Mouse (Mus musculus): ENCODE measurements around the gene Srsx. TPM values are rescaled to one million over a fixed set of nuclear protein-coding genes. Genes with fewer than 3 reads are reported as not detected.

The Srsx gene
- not detected for polyA plus RNA-seq (2017; shearing (Covaris generic))

GRCm38 (mm10) chrX:123222381-123222780 lies at the start of gene Srsx:
Gene Srsx (minus strand): TSS chrX:123222481.

GRCm38 (mm10) chrX:123246807-123247206 lies 24.5 kb upstream of the Srsx start, which contains the start of gene Gm17577:
Gene Gm17577 (minus strand): TSS chrX:123246907.

Other genes starting within 250 kb of the Srsx start
- gene Gm17521, start 192.8 kb downstream of the Srsx start, polyA plus RNA-seq (2017; shearing (Covaris generic)) = not detected
- gene Cldn34c1, start 119.0 kb downstream of the Srsx start, polyA plus RNA-seq (2017; shearing (Covaris generic)) = 1.5 TPM
- not detected for gene Gm17577, start 24.4 kb upstream of the Srsx start, polyA plus RNA-seq (2017; shearing (Covaris generic))